Mouse (Mus musculus): Measurements from ENCODE around the gene Gpr27.

Gpr27 gene

DNA sequence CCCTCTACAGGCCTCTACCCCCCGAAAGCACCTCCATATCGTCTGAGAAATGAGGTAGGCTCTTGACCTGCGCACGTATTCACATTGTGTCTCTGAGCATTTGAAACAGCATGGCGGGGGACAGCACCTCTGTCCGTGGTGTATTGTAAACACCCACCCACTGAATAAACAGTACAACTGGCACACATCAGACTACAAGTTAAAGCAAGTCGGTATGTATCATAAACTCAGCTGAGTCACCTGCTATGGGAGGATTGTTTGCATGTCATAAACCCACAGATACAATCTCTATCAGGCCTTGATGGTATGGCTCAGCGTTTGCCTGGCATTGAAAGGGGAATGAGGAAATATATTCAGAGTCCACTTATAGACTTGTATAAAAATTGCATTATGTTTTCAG is 15.2 kb upstream of the Gpr27 start:
- DNase-seq (ENCODE audit: low spot score in 2 of 2) = no peak

DNA sequence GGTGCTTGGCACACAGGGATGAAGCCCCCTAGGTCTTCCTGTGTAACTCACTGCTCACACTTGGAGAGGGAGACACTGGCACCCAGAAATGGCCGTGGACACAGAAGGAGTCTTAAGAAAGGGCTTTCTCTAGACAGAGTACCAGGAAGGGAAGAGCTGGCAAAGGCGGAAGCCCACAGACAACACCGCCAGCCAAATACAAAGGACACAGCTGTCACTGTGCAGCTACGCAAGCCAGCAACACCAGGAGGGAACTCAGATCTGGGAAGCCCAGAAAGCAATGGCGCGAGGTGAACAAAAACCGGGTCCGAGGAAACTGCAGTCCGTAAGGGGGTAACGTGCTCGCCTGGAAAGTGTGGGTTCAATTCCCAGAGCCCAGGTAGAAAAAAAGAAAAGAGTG is 14.4 kb upstream of the Gpr27 start:
- DNase-seq (ENCODE audit: low spot score in 2 of 2) = no peak

DNA sequence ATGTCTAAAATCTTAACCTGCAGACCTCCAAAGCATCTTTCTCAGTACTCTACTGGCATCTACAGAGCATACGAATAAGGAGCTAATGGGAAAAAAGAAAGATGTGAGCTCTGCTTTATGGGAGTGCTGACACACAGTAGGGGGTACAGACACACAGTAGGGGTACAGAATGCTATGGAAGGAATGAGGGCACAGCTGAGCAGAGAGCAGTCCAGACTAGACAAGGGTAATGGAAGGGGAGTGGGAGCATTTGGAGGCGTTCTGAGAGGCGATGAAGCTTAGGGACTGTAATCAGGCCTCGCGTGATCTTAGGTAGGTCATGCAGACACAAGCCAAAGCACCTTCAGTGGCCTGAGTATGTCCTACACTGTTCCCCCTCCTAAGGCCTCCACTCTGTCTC is 8.5 kb upstream of the Gpr27 start:
- no peak for DNase-seq (ENCODE audit: low spot score in 2 of 2)

DNA sequence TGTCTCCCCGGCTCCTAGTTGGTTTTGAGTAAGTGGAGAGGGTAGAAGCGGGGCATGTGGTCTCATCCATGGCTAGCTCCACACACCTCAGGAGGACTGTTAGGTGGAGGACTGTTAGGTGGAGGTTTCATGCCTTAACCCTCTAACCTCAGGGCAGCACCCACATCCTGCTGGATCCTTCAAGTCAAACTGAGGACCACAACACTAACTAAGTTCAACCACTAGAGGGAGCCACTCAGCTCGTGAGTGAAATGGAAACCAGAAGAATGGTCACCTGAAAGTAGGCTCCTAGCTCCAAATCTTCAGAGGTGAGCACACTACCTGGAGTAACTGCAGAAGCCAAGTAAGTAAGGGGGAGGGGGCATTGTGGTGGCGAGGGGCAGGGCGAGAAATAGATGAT is 7.6 kb upstream of the Gpr27 start:
- no peak for DNase-seq (ENCODE audit: low spot score in 2 of 2)

DNA sequence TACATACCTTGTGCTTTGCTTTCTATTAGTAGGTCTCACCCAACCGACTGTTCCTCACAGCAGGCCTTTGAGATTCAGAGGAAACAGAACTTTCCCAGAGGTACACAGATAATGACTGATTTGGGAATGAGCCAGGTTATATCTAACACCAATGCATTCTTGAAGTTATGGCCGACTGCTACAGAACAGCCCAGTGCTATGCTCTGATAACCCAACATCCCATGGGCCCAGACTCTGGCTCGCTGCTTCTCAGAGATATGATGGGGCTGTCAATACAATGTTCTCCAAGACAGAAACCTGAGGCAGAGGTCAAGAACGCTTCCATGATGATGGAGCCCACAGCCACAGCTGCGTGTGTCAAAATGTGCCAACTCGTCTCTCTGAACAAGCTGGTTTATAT is 4.0 kb upstream of the Gpr27 start:
- no peak for DNase-seq (ENCODE audit: low spot score in 2 of 2)

DNA sequence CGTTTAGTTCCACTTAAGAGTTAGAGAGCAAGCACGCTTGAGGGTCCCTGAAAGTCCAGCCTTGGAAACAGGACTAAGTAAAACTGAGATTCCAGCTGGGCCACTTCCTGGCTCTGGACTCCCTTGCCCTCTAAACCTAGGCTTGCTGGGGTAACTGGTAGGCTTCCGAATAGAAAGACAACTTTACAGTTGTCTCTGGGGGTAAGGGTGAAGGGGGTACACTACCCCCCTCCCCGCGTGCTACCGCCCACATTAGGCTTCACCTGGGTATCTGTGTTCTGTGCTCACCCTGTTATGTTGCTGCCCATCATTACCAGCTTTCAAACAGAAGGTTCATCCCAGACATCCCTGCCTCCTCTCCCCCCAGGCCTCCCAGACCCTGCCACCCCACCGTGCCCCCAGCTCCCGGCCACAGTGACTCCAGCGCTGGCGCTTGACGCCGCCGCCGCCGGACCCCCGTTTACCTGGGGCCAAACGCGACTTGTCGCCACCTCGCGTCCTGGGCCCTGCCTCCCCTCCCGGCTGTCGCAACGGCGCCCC is 743 bp upstream of the Gpr27 start:
- no peak for DNase-seq (ENCODE audit: low spot score in 2 of 2)

DNA sequence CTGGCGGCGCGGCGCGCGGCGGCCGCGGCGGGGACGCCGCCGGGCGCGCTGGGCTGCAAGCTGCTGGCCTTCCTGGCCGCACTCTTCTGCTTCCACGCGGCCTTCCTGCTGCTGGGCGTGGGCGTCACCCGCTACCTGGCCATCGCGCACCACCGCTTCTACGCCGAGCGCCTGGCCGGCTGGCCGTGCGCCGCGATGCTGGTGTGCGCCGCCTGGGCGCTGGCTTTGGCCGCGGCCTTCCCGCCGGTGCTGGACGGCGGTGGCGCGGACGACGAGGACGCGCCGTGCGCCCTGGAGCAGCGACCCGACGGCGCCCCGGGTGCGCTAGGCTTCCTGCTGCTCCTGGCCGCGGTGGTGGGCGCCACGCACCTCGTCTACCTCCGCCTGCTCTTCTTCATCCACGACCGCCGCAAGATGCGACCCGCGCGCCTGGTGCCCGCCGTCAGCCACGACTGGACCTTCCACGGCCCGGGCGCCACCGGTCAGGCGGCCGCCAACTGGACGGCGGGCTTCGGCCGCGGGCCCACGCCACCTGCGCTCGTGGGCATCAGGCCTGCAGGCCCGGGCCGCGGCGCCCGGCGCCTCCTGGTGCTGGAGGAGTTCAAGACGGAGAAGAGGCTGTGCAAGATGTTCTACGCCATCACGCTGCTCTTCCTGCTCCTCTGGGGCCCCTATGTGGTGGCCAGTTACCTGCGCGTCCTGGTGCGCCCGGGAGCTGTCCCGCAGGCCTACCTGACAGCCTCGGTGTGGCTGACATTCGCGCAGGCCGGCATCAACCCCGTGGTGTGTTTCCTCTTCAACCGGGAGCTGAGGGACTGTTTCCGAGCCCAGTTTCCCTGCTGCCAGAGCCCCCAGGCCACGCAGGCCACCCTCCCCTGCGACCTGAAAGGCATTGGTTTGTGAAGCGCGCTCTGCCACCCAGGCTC is 700 bp downstream of the Gpr27 start:
- DNase-seq (ENCODE audit: low spot score in 2 of 2) = peak in 1 of 2 experiments; percentile 41

DNA sequence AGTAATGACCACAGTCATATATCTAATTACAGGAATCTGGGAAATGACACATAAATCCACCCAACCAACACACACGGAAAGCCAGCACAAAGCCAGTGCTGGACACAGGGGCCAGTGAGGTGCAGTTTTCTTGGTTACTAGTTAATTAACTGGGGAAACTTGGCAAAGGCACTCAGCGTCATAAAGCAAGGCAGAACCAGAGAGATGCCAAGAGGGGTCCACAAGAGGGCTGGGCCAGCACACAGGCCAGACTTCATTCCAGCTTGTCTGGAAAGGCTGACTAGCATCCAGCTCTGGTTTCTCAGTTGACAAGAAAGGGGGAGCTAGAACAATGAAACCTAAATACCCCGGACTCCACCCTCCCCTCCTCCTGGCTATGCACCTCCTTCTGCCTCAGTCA is 8.0 kb downstream of the Gpr27 start:
- DNase-seq (ENCODE audit: low spot score in 2 of 2) = no peak

DNA sequence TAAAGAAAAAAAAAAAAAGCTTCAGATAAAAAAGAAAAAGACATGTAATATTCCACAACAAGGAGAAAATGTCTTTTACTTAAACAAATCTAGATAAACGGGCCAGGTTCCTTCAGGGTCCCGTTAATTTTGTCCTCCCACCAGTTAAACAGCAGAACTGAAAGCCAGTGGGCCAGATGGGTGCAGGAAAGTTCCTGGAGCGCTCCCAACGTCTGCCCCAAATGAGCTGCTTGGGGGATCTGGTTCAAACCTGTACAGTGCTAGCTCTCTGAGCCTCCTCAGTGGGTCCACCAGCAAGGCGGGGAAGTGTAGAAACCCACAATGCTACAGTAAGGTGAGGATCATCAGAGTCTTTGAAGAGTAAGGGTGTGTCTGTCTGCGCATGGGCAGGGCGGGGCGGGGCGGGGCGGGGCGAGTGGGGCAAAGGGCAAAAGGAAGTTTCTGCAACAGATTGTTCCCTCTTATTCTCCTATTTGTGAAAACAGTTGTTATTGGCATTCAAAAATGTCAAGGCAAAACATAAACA is 19.2 kb downstream of the Gpr27 start:
- no peak for DNase-seq (ENCODE audit: low spot score in 2 of 2)

DNA sequence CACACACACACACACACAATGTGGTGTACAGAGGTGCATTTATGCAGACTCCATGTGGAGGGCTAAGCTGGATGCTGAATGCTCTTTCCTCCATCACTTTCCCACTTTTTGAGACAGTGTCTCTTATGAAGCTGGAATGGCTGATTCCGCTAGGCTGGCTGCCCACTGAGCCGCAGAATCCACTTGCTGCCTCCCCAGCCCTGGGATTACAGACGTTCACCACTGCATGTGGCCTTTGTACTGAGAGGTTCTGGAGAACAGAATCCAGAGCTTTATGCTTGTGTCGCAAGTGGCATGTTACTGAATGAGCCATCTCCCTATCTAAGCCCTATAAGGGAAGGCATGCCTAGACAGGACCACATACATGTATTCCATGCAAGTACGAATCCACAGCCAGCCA is 20.8 kb downstream of the Gpr27 start:
- no peak for DNase-seq (ENCODE audit: low spot score in 2 of 2)

DNA sequence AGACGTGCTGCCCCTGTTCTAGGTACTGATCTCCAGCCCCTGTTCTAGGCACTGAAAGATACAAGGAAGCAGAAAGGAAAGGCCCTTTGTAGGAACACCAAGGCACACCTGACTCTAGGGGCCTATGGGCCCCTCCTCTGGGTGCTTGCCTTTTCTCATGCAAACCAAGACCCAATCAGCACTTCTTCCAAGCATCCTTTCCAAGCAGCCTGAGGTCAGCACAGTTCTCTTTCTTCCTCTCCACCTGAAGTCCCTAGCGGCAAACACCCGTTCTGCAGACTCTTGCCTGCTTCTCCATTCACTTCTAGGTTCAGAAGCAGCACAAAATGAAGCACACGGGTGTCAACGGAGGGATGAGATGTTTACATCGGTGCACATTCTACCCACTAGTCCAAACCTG is 22.7 kb downstream of the Gpr27 start:
- DNase-seq (ENCODE audit: low spot score in 2 of 2) = no peak

DNA sequence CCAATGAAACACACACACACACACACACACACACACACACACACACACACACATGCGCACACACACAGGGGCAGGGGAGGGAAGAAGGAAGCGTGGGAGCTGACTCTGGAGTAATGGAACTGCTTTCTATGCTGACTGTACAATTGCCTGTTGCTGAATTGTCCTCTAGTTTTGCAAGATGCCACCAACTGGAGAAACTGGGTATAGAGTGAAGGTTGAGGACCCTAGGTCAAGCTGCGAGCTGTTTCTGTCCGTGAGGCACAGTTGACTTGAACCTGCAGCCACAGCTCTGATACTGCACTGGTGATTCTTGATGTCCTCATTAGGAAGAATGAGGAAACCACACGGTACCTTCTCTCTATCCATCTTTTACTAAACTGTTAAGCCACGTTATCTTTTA is 23.4 kb downstream of the Gpr27 start:
- DNase-seq (ENCODE audit: low spot score in 2 of 2) = no peak

DNA sequence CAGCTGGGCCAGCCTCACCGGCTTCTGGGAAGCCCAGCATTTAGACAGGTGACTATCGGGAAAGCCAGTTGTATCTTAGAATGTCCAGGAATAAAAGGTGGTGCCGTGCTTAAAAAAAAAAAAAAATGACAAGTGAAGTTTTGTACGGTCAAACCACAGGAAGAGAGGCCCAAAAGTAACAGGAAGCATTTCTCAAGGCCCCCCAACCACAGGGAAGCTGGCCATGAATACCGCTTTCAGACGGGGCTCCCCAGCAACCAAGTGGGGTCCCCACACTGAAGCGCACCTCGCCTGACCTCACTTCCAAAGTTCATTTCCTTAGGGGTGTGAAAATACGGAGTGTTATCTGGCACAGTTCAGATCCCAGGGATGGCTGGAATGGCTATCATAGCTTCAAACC is 28.6 kb downstream of the Gpr27 start:
- DNase-seq (ENCODE audit: low spot score in 2 of 2) = no peak

DNA sequence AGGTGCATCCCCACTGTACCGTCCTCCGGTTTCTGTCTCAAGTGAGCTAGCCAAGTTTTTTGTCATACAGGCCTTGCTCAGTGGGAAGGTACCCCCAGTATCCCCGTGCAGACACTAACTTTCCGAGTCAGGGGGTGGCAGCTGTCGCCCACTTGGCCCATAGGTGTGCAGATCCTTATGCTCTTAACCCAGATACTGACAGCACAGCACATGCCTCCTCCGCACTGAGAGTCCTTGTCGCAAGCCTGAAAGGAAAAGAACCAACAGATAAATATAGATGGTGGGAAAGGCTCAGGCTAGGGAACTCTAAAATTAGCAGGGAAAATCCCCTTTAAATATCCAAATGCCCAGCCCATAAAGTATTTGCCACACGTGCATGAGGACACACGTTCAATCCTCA is 29.9 kb downstream of the Gpr27 start:
- DNase-seq (ENCODE audit: low spot score in 2 of 2) = no peak

DNA sequence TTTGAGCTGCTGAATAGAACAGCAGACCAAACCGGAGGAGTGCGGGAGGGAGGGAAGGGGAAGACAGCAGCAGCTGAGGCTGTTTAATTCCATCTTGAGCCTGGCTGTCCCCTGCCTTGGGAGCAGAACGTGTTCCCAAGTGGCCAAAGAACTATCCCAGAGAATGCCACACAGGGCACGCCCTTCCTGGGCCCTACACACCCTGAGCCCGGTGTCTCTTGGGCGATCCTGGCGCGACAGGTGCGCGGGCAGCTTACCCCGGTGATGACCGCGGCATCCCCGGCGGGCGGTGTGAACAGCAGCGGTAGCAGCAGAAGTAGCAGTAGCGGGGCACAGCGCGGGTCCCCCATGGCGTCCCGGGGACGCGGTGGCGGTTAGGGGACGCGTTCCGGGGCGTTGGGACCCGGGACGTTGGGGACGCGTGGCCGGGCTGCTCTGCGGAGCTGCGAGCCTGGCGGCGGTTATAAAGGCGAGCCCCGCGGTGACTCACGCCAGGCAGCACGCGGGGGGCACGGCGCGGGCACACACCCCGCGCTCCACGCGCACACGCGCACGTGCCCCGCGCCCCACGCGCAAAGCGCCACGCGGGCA is 33.6 kb downstream of the Gpr27 start, which contains the start of gene Prok2:
TSS of gene Prok2 (minus strand) at position 422 of the 591 bp plus-strand sequence.
- no peak for DNase-seq (ENCODE audit: low spot score in 2 of 2)

DNA sequence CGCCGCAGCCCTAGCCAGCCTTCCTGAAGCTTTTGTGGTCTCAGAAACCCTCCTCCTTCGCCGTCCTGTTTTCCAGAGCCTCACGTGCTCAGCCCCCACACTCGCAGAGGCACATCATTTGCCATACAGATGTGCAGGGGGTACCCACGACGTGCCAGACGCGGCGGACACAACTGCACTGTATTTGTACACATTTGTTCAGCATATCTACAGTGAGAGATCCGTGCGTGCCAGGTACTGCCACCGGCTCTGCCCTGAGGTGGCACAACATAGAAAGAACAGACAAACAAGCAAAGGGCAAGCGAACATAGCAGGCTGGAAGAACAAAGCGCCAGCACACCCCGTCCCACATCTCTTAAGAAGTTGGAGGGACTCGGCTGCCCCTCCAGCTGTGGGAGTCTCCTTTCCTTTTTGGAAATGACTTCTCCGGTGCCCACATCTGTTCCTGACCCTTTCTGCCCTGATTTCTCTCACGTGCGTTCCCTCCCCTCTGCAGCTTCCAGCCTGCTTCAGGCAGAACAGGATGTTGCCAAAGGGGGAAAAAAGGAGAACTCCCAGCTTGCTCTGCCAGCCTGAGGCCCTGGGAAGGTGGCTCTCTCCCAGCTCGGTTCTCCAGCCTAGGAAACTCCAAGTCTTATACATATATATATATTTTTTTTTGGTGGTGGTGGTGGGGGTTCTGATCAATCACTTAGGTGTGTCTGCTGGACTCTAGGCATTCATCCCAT is 34.3 kb downstream of the Gpr27 start:
- no peak for DNase-seq (ENCODE audit: low spot score in 2 of 2)

DNA sequence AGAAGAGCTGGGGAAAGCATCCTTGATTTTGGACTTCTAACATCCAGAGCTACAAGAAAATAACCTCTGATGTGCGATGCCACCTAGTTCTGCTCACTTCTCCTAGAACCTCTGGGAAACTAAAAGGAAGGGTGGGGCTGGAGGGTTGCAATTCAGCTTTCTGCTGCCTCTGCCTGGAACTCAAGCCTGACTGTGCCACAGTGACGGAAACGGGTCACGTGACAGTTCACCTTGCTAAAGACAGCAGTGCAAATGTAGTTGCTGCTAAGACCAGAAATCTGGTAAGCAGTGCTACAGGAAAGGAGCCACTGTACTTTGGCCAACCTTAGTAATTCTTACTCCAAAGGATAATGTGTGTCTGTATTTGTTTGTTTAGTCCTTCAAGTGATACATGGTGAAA is 37.4 kb downstream of the Gpr27 start:
- DNase-seq (ENCODE audit: low spot score in 2 of 2) = no peak

DNA sequence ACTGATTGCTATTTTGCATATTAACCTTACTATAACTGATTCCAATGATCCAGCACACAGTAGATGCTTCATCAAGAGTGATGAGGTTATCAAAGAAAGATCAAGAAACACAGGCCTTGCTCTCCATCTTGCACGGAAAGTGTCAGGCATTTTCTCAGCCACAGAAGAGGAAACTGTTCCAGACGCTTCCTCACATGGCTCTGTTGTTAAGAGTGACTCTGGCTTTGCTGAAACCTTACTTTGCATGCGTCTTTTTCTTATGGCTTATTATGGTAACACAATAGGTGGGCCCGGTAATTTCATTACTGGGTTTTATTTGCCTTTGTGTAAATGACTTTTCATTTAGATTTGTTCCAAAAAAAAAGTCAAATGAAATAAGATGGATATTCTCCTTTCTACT is 39.4 kb downstream of the Gpr27 start:
- DNase-seq (ENCODE audit: low spot score in 2 of 2) = no peak

DNA sequence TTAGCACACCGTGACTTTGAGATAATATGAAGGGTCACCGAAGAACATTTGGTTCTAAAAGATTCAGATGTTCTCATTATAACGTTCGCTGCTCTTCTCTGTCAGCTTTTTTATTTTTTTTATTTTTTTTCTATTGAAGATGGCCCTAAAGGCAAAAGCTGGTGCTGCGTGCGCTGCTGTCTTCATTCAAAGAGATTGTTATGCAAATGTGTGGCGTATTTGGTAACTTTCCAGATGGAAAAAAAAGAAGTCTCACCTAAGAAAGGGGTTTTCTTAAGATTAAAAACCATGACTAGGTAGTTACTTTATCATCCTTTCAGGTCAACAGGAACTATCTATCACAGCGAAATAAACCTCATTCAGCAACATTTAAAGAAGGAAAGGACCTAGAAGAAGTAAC is 40.2 kb downstream of the Gpr27 start:
- no peak for DNase-seq (ENCODE audit: low spot score in 2 of 2)

DNA sequence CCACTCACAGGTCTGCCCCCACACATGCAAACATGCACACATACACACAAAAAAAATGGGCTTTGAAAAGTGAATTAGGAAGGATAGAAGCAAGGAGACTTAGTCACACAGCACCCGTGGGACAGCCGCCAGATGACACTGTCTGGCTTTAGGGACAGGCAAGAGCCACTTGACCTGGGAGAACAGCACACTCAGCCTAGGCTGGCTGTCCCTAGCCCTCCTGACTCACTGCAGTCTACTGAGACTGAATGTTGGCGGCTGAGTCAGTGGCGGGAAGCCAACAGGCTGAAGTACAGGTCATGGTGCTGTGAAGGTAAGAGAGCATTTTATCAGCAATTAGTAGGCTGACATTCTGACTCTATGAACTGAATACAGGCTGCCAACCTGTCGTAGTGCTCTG is 42.2 kb downstream of the Gpr27 start:
- no peak for DNase-seq (ENCODE audit: low spot score in 2 of 2)

DNA sequence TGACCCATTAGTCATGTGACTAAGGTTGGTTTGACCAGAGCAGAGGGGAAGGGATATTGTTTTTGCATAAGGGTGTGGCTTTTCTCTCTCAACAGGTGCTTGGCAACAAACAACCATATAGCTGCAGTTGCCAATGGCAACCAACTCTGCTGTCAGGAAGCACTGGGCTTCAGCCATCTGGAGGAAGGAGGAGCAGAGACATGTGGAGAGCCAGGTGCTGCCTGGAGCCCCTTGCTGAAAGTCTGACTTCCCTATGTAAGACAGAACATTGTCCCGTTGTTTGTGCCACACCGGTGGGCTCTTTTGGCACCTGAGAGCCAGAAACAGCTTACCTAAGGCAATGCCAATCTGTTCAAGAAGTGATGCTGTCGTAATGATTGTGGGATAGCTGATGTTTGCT is 50.4 kb downstream of the Gpr27 start:
- peak; percentile 41 to 66 for DNase-seq (ENCODE audit: low spot score in 2 of 2)
